Mouse (Mus musculus): Measurements from ENCODE around the gene Topbp1. TPM values are rescaled to one million over a fixed set of nuclear protein-coding genes. Genes with fewer than 3 reads are reported as not detected.

The Topbp1 gene
- polyA plus RNA-seq, 1 experiment from 2014 or later, result 56.5 TPM

- Histone ChIP-seq H3K9ac (ENCODE audit: low read depth, low read length) (no peak overlapping the region), H3K4me1 (ENCODE audit: control insufficient read depth, insufficient read depth, low read length) (no peaks in the 10 kb centered on the region), H3K4me2 (ENCODE audit: low read depth, low read length) (no peak overlapping the region), H3K27ac (replicated peaks; ENCODE audit: low read depth, low read length) (no peak overlapping the region), H3K27me3 (replicated peaks; ENCODE audit: control insufficient read depth, insufficient read depth, low read length) (no peaks in the 10 kb centered on the region), H3K4me3 (ENCODE audit: low read depth, low read length) (no peak overlapping the region), H3K36me3 (ENCODE audit: control insufficient read depth, insufficient read depth, low read length) (0 out of 2 replicates have a peak, but pooled peaks cover 4% of the 10 kb centered on the region), H3K9me3 (ENCODE audit: control insufficient read depth, low read length) (no peaks in the 10 kb centered on the region)
- WGBS, result 67% methylated on average over 5 of the region's 5 CpGs
- DNase-seq (ENCODE audit: low spot score), result no peak
- no peak for ATAC-seq (ENCODE audit: low read depth)
These were observed 67.4 kb downstream of the Topbp1 start for GRCm38 (mm10) chr9:103372271-103373010.

GRCm38 (mm10) chr9:103376346-103377320 lies 71.6 kb downstream of the Topbp1 start:
- Histone ChIP-seq H3K4me2 (ENCODE audit: low read depth, low read length) (no peak overlapping the region), H3K9me3 (ENCODE audit: control insufficient read depth, low read length) (no peaks in the 10 kb centered on the region), H3K36me3 (ENCODE audit: control insufficient read depth, insufficient read depth, low read length) (no peaks in the 10 kb centered on the region), H3K9ac (ENCODE audit: low read depth, low read length) (no peak overlapping the region), H3K27ac (replicated peaks; ENCODE audit: low read depth, low read length) (no peak overlapping the region), H3K27me3 (replicated peaks; ENCODE audit: control insufficient read depth, insufficient read depth, low read length) (no peaks in the 10 kb centered on the region), H3K4me3 (ENCODE audit: low read depth, low read length) (no peak overlapping the region), H3K4me1 (ENCODE audit: control insufficient read depth, insufficient read depth, low read length) (no peaks in the 10 kb centered on the region)
- ATAC-seq (ENCODE audit: low read depth), result peak; percentile 88
- DNase-seq (ENCODE audit: low spot score), result peak; percentile 68
- 46% methylated on average over 7 of the region's 7 CpGs for WGBS

GRCm38 (mm10) chr9:103378686-103379085 lies 73.7 kb downstream of the Topbp1 start:
- 70% methylated on average over 10 of the region's 10 CpGs for WGBS
- Histone ChIP-seq H3K36me3 (ENCODE audit: control insufficient read depth, insufficient read depth, low read length) (no peaks in the 10 kb centered on the region), H3K9me3 (ENCODE audit: control insufficient read depth, low read length) (no peaks in the 10 kb centered on the region), H3K4me3 (ENCODE audit: low read depth, low read length) (no peak overlapping the region), H3K9ac (ENCODE audit: low read depth, low read length) (no peak overlapping the region), H3K27ac (replicated peaks; ENCODE audit: low read depth, low read length) (no peak overlapping the region), H3K4me1 (ENCODE audit: control insufficient read depth, insufficient read depth, low read length) (no peaks in the 10 kb centered on the region), H3K4me2 (ENCODE audit: low read depth, low read length) (no peak overlapping the region), H3K27me3 (replicated peaks; ENCODE audit: control insufficient read depth, insufficient read depth, low read length) (no peaks in the 10 kb centered on the region)
- DNase-seq (ENCODE audit: low spot score) (no peak), ATAC-seq (ENCODE audit: low read depth) (no peak)

DNA sequence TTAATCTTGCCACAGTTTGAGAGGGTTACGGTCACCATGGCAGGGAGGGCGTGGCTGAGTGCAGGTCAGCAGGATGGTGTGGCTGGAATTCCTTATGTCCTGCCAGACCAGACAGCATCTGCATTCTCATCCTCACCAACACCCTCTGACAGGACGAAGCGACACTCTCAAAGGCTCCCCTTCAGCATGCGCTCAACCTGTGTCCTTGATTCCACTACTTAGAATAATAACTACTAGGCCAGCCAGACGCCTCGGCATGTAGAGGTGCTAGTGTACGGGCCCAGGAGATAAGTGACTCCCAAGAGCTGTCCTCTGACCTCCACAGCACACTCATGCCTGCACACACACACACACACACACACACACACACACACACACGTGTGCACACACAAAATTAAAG lies 74.2 kb downstream of the Topbp1 start:
- H3K27me3 ChIP-seq (replicated peaks; ENCODE audit: control insufficient read depth, insufficient read depth, low read length), result no peaks in the 10 kb centered on the region
- no peaks in the 10 kb centered on the region for H3K36me3 ChIP-seq (ENCODE audit: control insufficient read depth, insufficient read depth, low read length)
- 79% methylated on average over 9 of the region's 9 CpGs for WGBS
- no peak for ATAC-seq (ENCODE audit: low read depth)
- no peak overlapping the region for H3K4me2 ChIP-seq (ENCODE audit: low read depth, low read length)
- no peak overlapping the region for H3K27ac ChIP-seq (replicated peaks; ENCODE audit: low read depth, low read length)
- DNase-seq (ENCODE audit: low spot score), result no peak
- no peaks in the 10 kb centered on the region for H3K9me3 ChIP-seq (ENCODE audit: control insufficient read depth, low read length)
- no peaks in the 10 kb centered on the region for H3K4me1 ChIP-seq (ENCODE audit: control insufficient read depth, insufficient read depth, low read length)
- H3K4me3 ChIP-seq (ENCODE audit: low read depth, low read length), result no peak overlapping the region
- no peak overlapping the region for H3K9ac ChIP-seq (ENCODE audit: low read depth, low read length)

DNA sequence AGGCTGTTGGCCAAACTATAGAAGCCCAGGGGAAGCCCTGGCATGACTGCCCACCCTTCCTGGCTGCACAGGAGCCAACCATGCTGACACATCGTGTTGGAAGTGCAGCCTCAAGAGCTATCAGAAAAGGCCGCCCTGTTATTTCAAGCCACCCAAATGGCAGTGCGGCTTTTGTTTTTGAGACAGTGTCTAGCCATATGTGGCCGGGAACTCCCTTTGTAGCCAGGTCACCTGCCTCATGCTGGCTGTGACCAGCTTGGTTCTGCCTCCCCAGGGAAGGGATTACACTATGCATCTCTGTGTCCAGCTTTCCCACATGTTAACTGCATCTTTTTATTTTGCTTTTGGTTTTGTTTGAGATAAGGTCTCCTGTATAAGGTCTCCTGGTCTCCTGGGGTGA lies 75.6 kb downstream of the Topbp1 start:
- WGBS, result 83% methylated on average over 4 of the region's 4 CpGs
- H3K9ac ChIP-seq (ENCODE audit: low read depth, low read length), result no peak overlapping the region
- DNase-seq (ENCODE audit: low spot score) (no peak), ATAC-seq (ENCODE audit: low read depth) (no peak)
- no peaks in the 10 kb centered on the region for H3K9me3 ChIP-seq (ENCODE audit: control insufficient read depth, low read length)
- no peak overlapping the region for H3K4me2 ChIP-seq (ENCODE audit: low read depth, low read length)
- no peaks in the 10 kb centered on the region for H3K4me1 ChIP-seq (ENCODE audit: control insufficient read depth, insufficient read depth, low read length)
- no peak overlapping the region for H3K4me3 ChIP-seq (ENCODE audit: low read depth, low read length)
- no peak overlapping the region for H3K27ac ChIP-seq (replicated peaks; ENCODE audit: low read depth, low read length)
- H3K36me3 ChIP-seq (ENCODE audit: control insufficient read depth, insufficient read depth, low read length), result no peaks in the 10 kb centered on the region
- H3K27me3 ChIP-seq (replicated peaks; ENCODE audit: control insufficient read depth, insufficient read depth, low read length), result no peaks in the 10 kb centered on the region

DNA sequence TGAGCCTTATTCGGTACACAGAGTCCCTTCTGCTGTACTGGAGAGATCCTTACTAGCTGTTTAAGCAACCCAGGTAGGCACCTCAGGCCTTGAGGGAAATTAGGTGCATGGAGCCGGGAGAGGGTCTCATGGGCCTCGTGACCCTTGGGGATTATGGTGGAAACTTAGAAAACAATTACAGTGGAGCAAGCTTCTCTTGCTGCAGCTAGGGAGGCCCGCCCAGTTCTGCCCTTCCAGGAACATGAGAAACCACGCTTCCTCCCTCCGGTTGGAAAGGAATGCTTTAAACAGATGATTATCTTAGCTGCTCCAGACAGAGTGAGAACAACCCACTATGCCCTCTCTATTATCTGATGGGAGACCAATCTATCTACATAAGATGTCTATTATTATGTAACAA lies 78.0 kb downstream of the Topbp1 start:
- 0 out of 2 replicates have a peak overlapping the region, but pooled peaks have one; percentile 10 for H3K27ac ChIP-seq (replicated peaks; ENCODE audit: low read depth, low read length)
- ATAC-seq (ENCODE audit: low read depth) (peak; percentile 56; the same call in 1 of the 2 replicates), DNase-seq (ENCODE audit: low spot score) (peak; percentile 63)
- H3K4me2 ChIP-seq (ENCODE audit: low read depth, low read length), result no peak overlapping the region
- no peaks in the 10 kb centered on the region for H3K36me3 ChIP-seq (ENCODE audit: control insufficient read depth, insufficient read depth, low read length)
- H3K4me3 ChIP-seq (ENCODE audit: low read depth, low read length), result no peak overlapping the region
- 29% methylated on average over 6 of the region's 6 CpGs for WGBS
- H3K9ac ChIP-seq (ENCODE audit: low read depth, low read length), result no peak overlapping the region
- H3K27me3 ChIP-seq (replicated peaks; ENCODE audit: control insufficient read depth, insufficient read depth, low read length), result no peaks in the 10 kb centered on the region
- H3K4me1 ChIP-seq (ENCODE audit: control insufficient read depth, insufficient read depth, low read length), result peaks cover 15% of the 10 kb centered on the region
- no peaks in the 10 kb centered on the region for H3K9me3 ChIP-seq (ENCODE audit: control insufficient read depth, low read length)

DNA sequence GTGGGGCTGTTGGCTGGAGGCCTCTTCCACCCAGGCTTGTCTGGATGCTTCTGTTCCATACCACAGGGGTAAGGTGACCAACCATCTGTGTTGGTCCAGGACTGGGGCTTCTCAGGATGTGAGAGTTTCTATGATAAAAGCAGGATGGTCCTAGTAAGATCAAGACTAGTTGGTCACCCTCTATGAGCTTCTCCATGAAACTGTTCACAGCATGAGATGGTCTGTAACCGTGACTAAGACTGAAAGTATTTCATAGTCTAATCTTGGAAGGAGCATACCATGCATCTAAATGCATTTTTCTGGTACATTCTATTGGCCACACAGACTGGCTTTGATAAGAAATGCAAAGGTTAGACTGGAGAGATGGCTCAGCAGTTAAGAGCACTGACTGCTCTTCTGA lies 78.6 kb downstream of the Topbp1 start:
- ATAC-seq (ENCODE audit: low read depth) (no peak), DNase-seq (ENCODE audit: low spot score) (no peak)
- Histone ChIP-seq H3K36me3 (ENCODE audit: control insufficient read depth, insufficient read depth, low read length) (no peaks in the 10 kb centered on the region), H3K27ac (replicated peaks; ENCODE audit: low read depth, low read length) (0 out of 2 replicates have a peak overlapping the region, but pooled peaks have one; percentile 10), H3K27me3 (replicated peaks; ENCODE audit: control insufficient read depth, insufficient read depth, low read length) (no peaks in the 10 kb centered on the region), H3K9me3 (ENCODE audit: control insufficient read depth, low read length) (no peaks in the 10 kb centered on the region), H3K4me2 (ENCODE audit: low read depth, low read length) (no peak overlapping the region), H3K4me1 (ENCODE audit: control insufficient read depth, insufficient read depth, low read length) (peaks cover 15% of the 10 kb centered on the region), H3K9ac (ENCODE audit: low read depth, low read length) (no peak overlapping the region), H3K4me3 (ENCODE audit: low read depth, low read length) (no peak overlapping the region)
- WGBS, result 100% methylated on average over 1 of the region's 1 CpGs

DNA sequence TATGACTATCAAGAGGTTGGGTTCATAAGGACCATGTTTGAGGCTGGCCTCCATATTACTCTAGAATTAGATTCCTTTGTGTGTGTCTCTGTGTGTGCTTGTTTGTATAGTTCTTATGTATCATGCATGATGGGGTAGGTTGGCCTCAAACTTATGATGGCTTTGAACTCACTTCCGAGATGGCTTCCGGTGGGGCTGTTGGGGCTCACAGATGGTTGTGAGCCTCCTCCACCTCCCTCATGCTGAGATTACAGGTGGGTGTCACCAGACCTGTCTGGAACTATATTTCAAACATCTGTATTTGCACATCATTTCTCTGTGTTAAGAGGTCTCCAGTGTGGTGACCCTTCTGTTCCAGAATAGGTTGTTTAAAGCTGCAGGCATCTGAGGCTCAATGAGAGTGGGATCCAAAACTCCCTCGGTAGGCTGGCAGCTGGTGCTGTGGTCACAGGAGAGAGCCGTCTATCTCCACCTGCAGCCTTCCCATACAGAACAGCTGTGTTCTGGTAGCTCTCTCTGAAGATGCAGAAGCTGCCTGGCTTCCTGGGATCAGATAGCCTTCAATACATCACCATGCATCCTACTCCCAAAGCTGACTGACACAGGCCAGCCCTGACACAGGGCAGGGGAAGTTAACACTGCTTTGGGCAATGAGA lies 79.3 kb downstream of the Topbp1 start:
- no peak for DNase-seq (ENCODE audit: low spot score)
- Histone ChIP-seq H3K27me3 (replicated peaks; ENCODE audit: control insufficient read depth, insufficient read depth, low read length) (no peaks in the 10 kb centered on the region), H3K4me3 (ENCODE audit: low read depth, low read length) (no peak overlapping the region), H3K9ac (ENCODE audit: low read depth, low read length) (no peak overlapping the region), H3K36me3 (ENCODE audit: control insufficient read depth, insufficient read depth, low read length) (no peaks in the 10 kb centered on the region), H3K4me2 (ENCODE audit: low read depth, low read length) (no peak overlapping the region), H3K27ac (replicated peaks; ENCODE audit: low read depth, low read length) (no peak overlapping the region), H3K4me1 (ENCODE audit: control insufficient read depth, insufficient read depth, low read length) (peaks cover 15% of the 10 kb centered on the region), H3K9me3 (ENCODE audit: control insufficient read depth, low read length) (no peaks in the 10 kb centered on the region)
- no peak for ATAC-seq (ENCODE audit: low read depth)
- WGBS, result 70% methylated on average over 4 of the region's 4 CpGs
